Mouse (Mus musculus) C2C12 (cell line): ENCODE measurements around the gene Ctnna2.

Experiments used
- CTCF ChIP-seq: IDR thresholded peaks from one replicate; pipeline ENCODE4 v1.5.1; 2011; ENCODE audit not compliant: control insufficient read depth, insufficient read depth, insufficient read length
- MAX ChIP-seq: IDR thresholded peaks from one replicate; pipeline ENCODE4 v1.6.1; 2011; ENCODE audit warnings: mild to moderate bottlenecking, control low read depth

DNA sequence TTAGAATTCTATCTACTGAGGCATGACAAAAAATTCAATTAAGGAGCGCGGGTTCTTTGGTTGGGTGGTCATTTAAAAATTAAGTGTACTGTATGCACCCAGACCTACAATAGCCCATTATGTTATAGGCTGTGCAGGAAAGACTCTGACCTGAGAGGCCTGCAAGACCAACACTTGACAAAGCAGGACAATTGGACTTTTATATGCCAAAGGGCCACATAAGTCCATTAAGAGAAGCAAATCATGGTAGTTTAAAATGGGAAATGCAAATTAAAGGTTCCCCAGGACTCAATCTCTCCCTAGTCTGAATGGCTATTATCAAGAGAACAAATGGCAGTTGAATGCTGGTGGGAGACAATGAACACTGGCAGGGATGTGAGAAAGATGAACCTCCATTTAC is 790.9 kb downstream of the Ctnna2 start:
- TF ChIP-seq CTCF (no peak), MAX (no peak)
